Mouse (Mus musculus) embryo, embryonic 9.5 days (tissue): ENCODE measurements around the gene C1qtnf4.
"Not testable (repeated sequence)": the region's sequence is repeated elsewhere in the genome, so short reads cannot be mapped to it uniquely, and the experiment has no call there.

ENCODE experiments used
- DNase-seq: peaks from one replicate; pipeline ENCODE4 v3.0.0-alpha.2; 2017; ENCODE audit errors: extremely low spot score

C1qtnf4 gene

DNA sequence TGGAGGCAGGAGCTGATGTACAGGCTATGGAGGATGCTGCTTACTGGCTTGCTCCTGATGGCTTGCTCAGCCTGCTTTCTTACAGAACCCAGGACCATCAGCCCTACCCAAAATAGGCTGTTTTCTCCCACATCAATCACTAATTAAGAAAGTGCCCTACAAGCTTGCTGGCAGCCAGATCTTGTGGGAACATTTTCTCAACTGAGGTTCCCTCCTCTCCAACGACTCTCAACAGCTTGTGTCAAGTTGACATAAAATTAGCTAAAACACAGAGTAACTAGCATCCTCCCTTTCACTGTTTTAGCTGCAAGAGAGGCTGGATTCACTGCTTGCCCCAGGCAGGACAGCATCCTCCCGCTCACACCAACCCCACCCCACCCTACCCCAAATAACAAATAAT is 3.8 kb upstream of the C1qtnf4 start:
- DNase-seq, result no peak

GRCm38 (mm10) chr2:90886436-90886835 is 776 bp downstream of the C1qtnf4 start:
- no peak for DNase-seq

DNA sequence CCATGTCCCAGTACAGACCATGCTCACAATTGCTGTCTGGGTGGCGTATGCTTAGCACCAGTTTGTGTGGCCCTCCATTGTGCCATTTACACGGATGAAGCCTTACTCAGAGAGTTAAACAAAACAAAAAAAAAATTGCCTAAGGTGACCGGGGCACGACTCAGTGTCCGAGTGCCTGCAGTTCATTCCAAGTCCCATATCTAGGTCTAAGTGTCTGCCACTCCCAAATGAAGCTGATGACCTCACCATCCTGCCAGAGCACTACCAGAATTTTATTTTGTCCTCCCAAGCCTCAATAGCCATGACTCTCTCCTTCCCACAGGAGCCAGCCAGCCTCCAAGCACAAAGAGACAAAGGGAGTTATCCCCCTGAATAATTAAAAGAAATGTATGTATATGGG is 2.0 kb downstream of the C1qtnf4 start:
- no peak for DNase-seq

- peak; percentile 58 for DNase-seq
Observed at GRCm38 (mm10) chr2:90889550-90890548, 4.2 kb downstream of the C1qtnf4 start.

GRCm38 (mm10) chr2:90893673-90894298 is 8.1 kb downstream of the C1qtnf4 start:
- no peak for DNase-seq

GRCm38 (mm10) chr2:90894299-90894677 is 8.6 kb downstream of the C1qtnf4 start:
- not testable (repeated sequence) for DNase-seq

DNA sequence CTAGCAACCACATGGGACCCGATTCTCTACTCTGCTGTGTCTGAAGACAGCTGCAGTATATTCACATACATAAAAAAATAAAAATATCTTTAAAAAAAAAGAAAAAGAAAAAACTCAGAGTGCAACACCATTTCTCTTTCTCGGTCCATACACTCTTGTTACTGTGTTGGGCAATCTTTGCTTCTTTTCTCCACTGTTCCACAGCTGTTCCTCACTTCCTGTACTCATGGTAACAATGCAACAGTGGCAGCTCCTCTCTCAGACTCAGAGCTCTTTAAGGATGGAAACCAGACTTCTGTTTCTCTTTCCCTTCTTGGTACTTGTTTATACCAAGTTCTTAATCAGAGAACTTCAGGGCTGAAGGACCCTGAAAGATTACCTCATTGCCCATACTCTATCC is 17.7 kb downstream of the C1qtnf4 start:
- no peak for DNase-seq

GRCm38 (mm10) chr2:90904076-90904855 is 18.6 kb downstream of the C1qtnf4 start, which contains the start of the genes Kbtbd4 and Ndufs3:
Kbtbd4 (plus strand) TSS chr2:90904740.
Ndufs3 (minus strand) TSS chr2:90904827.
- DNase-seq, result peak; percentile 94

- DNase-seq, result no peak
Observed at GRCm38 (mm10) chr2:90904856-90905224, 19.2 kb downstream of the C1qtnf4 start.

DNA sequence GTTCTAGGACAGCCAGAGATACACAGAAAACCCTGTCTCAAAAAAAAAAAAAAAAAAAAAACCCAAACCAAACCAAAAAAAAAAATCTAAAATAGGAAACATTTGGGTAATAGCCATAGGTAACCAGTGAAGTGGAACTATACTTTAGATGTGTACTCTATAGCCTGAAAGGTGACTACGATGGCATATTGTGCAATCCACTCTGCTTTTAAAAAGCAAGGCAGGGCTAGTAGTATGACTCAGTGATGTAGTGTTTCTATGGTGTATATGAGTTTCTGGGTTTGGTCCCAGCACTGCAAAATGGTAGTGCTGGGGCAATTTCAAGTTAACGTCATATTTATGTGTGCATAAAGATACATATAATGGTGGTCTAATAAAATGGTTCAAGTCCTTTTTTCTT is 21.1 kb downstream of the C1qtnf4 start:
- no peak for DNase-seq

- no peak for DNase-seq
Observed at GRCm38 (mm10) chr2:90910861-90911260, 25.2 kb downstream of the C1qtnf4 start.

GRCm38 (mm10) chr2:90911668-90912067 is 26.0 kb downstream of the C1qtnf4 start:
- DNase-seq, result no peak

- DNase-seq, result no peak
Observed at GRCm38 (mm10) chr2:90913671-90914070, 28.0 kb downstream of the C1qtnf4 start.

- no peak for DNase-seq
Observed at GRCm38 (mm10) chr2:90915516-90915915, 29.9 kb downstream of the C1qtnf4 start.

- DNase-seq, result peak; percentile 69
Observed at GRCm38 (mm10) chr2:90916560-90917232, 31.0 kb downstream of the C1qtnf4 start.

GRCm38 (mm10) chr2:90917233-90917998 is 31.8 kb downstream of the C1qtnf4 start:
- DNase-seq, result peak; percentile 82

DNA sequence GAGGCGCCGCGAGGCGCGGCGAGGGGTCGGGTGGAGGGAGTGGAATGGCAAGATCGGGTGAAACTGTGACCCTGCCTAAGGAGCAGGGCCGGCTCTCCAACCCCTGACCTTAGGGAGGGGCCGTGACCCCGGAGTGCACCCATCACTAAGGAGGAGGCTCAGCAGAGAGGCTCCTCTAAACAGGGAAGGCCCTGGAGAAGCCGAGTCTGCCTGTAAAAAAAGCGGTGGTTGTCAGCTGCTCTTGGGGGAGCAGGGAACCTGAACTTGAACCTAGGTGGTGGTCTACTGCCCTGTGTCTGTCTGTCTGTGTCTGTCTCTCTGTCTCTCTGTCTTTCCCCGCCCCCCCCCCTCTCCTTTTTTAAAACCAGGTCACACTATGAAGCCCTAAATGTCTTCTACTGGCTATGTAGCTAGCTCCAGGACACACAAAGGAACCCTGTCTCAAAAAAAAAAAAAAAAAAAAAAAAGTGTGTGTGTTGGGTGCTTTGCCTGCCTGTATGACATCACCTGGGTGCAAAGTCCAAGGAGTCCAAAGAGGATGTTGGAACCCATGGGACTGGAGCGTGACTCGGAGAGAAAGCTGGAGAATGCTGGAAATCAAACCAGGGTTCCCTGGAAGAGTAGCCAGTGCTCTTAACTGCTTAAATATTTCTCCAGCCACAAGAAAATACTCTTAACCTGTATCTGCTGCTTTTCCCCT is 32.5 kb downstream of the C1qtnf4 start:
- no peak for DNase-seq

DNA sequence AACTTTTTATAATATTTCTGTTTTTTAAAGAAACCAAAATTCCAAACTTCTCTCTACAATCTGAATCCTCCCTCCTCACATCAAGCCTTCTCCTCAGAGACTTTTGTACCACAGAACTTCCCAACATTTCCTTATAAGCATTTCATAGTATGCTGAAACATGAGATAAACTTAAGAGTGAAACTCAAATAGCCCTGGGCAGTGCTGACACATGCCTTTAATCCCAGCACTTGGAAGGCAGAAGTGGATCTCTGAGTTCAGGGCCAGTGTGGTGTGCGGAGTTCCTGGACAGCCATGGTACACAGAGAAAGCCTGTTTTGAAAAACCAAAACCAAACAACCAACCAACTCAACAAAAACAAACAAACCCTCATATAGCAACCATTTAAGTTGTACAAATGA is 35.5 kb downstream of the C1qtnf4 start:
- DNase-seq, result no peak

DNA sequence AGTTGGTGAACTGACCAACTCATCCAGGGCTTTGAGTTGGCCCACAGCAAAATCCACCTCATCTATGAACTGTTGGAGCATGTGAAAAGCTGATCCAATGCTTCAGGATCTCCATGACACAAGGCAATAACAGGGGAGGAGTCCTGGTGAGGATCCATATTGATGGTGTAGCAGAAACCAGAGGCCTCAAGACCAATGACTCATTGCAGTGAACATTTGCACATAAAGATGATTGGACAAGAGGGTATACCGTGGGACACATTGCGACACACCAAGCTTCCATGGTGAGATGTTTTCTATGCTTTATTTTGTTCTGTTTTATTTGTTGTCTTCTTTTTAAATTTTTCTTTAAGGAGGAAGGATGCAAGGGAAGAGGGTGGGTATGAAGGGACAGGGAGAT is 37.0 kb downstream of the C1qtnf4 start:
- no peak for DNase-seq

DNA sequence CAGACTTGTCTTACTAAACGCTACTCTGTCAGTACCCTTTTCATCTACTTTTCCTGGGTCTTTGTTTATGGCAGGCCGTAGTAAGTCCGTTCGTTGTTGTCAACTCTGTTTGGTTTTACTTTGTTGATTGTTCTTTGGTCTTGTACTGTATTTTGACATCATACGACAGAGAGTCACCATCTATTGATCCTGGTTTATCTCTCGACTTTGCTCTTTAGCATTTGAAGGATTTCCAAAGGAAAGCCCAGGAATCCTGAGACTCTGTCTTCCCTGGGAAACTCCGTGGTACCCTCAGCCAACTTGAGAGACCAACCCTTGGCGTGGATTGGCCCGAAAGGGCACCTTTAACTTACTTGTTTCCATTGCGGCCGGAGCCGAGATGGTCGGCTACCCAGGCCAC is 42.9 kb downstream of the C1qtnf4 start:
- no peak for DNase-seq
